Mouse (Mus musculus): ENCODE measurements around the gene Acot3.
A peak's percentile ranks its signal among the peaks of the same experiment; 100 is the strongest.
"Not testable (repeated sequence)": the region's sequence is repeated elsewhere in the genome, so short reads cannot be mapped to it uniquely, and the experiment has no call there.

The Acot3 gene

DNA sequence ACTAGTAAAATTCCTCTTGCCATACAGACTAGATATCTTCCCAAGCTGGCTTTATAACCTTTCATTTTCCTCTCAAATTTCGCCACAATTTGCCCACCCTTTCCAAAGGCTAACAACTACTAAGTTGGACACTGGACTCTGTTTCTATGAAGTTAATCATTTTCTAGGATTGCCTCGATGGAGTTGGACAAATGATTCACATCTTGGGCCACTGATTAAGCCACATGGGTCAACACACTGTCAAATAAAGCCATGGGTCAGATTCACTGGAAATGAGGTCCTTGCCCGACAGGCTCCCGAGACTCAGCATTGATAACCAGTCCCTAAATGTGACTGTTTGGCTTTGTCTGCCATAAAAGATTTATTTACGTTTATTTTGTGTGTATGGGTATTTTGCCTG, 9.7 kb upstream of the Acot3 start:
- DNase-seq (ENCODE audit: low read depth, low spot score): no peak

DNA sequence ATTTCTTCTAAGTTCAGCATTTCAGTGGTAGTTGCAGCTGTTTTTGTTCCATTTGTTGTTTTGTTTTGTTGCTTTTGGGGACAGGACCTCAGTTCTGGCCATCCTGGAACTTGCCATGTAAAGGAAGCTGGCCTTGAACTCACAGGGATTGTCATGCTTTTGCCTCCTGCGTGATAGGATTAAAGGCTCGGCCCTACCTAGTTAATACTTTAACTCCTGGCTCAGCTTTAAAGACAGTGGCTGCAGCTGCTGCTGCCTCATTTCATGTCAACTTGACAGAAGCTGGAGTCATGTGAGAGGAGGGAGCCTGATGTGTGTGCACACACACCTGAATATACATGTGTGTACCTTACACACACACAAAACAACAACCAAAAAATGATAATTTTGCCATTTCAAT, 7.9 kb upstream of the Acot3 start:
- no peak for DNase-seq (ENCODE audit: low read depth, low spot score)

DNA sequence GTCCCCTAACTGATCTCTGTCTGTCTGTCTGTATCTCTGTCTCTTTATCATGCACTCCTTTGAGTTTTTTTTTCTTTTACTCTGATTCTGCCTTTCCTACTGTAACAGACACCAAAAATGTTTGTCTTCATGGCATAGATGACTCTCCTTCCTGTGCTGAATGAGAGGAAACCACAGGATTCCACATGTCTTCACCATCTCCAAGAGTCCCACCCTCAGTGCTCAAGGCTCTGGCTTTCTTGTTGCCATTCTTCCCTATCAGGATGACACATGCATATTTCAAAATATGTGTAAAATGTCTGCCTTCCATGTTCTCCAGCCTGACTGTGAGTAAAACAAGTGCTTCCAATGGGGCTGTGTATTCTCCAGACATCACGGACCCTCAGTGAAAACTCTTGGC, 5.0 kb upstream of the Acot3 start:
- DNase-seq (ENCODE audit: low read depth, low spot score): no peak

DNA sequence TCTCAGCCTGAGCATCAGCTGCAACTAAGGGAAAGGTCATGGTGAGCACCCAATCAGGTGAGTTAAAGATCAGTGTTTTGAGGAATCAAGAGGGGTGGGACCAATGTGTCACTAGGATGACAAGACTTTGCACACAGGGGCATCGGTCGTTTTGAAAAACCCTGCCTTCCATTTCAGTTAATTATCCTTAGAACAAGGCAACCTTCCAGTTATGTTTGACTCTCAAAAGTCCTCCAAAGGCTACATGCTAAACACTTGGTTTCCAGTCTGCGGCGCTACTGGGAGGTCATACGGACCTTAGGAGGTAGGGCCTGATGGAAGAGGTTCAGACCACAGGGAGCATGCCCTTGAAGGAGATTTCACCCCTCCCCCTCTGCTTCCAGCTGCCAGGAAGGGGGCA, 1.2 kb upstream of the Acot3 start:
- not testable (repeated sequence) for DNase-seq (ENCODE audit: low read depth, low spot score)

DNA sequence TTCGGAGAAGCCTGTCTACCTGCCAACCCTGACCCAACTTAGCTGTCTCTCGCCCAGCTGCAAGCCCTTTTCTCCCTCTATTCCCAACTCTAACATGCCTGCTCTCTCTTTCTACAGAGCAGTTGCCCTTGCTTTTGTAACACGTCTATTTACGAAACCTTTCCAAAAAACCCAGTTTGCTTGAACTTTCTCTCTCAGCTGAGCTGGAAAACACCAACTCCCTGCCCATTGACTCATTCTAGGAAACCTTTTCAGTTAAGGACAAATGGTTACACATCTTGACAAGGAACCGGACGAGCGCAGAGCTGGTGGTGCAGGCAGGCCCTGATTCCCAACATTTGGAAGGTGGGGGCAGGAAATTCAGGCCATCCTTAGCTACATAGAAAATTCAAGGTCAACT, 665 bp downstream of the Acot3 start:
- no peak for DNase-seq (ENCODE audit: low read depth, low spot score)

DNA sequence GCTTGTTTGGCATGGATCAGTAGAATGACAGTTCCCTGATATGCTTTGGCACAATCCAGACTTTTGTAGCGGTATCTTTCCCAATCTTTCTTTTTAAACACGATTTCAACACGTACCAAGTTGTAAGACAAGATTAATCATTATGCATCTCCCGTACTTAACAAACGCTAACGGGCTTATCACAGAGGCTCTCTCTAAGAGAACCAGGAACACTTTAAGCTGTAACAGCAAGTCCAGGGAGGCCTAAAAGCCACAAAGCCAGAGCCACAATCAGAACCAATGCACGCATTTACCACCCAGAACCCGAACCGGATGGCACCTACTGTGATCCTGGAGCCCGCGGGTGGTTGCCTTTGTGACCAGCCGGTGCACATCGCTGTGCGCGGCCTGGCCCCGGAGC, 1.2 kb downstream of the Acot3 start:
- no peak for DNase-seq (ENCODE audit: low read depth, low spot score)

DNA sequence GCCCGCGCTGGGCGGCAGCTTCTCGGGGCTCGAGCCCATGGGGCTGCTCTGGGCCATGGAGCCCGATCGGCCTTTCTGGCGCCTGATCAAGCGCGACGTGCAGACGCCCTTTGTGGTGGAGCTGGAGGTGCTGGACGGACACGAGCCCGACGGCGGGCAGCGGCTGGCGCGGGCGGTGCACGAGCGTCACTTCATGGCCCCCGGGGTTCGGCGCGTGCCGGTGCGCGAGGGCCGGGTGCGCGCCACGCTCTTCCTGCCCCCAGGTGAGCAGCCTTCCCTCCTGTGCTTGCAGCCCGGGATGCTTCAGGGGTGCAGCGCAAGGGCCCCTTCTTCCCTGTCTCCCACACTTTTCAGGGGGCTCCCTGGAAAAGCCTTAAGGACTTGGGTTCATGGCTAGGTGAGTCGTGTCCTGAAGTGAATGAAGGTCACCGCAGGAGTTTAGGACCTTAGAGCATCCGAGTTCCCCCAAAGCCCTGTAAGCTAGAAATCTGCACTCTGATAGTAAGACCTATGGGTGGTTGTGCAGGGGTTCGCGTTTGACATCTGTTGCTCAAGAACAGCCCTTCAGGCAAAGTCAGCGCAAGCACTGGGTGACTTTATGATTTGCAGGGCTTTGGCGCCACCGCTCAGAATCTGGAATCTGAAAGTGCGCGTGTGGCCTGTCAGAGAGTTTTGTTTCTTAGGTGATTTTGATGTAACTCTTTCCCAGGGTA, 1.9 kb downstream of the Acot3 start:
- no peak for DNase-seq (ENCODE audit: low read depth, low spot score)

DNA sequence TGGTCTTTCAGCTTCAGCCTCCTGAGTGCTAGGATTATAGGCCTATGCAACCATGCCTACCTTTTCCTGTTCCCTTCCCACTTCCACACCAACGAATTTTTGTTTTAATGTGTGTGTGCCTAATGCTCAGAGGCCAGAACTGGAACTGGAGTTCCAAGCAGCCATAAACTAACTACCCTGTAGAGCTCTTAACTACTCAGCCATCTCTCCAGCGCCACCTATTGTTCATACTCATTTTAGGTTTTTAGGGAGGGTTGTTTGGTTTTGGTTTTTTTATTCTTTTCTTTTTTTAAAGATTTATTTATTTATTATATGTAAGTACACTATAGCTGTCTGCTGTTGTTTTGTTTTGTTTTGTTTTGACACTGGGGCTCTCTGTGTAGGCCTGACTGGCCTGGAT, 9.0 kb downstream of the Acot3 start:
- DNase-seq (ENCODE audit: low read depth, low spot score): peak; percentile 73

DNA sequence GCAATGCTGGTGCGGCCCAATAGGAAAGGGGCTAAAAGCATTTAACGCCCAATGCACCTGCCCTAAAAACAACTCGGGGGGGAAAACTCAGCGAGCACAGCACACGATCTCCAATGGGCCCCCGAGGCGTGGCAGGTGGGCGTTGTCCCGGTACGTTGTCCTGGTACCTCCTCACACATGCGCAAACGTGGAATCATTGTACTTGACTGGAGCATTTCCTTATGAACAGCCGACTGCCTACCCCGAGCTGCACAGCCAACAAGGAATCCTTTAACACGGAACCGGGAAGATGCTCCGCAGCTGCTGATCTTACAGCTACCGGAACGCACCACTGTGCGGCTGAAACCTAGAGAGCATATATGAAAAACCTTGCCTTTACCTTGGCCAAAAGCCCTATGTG, 10.4 kb downstream of the Acot3 start:
- DNase-seq (ENCODE audit: low read depth, low spot score): no peak

DNA sequence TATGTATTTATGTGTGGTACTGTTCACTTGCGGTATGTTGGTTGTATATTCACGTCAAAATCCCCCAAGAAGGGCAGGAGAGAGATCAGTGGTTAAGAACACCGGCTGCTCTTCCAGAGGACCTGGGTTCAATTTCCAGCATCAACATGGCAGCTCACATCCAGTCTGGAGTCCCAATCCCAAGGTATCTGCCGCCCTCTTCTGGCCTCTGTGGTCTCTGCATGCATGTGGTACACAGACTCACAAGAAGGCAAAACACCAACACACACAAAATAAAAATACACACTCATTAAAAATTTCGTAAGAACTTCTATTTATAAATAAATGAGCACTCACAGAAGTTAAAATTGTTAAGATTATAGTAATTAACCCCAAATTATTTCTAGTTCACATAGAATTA, 11.3 kb downstream of the Acot3 start:
- peak; percentile 41 for DNase-seq (ENCODE audit: low read depth, low spot score)

DNA sequence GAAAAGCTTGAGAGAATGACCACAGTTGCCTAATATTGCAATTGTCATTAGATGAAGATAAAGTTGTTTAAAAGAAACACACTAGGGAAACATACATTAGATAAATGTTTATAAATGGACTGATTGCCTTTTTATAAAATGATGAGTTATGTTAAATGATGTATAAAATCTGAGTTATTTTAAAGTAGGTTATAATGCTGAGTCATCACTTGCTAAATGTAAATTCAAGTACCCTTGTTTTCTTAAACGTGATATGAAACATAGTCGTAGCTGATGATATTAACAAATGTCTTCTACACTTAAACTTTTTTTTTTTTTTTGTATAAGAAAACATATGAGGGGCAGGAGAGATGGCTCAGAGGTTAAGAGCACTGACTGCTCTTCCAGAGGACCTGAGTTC, 11.9 kb downstream of the Acot3 start:
- no peak for DNase-seq (ENCODE audit: low read depth, low spot score)

DNA sequence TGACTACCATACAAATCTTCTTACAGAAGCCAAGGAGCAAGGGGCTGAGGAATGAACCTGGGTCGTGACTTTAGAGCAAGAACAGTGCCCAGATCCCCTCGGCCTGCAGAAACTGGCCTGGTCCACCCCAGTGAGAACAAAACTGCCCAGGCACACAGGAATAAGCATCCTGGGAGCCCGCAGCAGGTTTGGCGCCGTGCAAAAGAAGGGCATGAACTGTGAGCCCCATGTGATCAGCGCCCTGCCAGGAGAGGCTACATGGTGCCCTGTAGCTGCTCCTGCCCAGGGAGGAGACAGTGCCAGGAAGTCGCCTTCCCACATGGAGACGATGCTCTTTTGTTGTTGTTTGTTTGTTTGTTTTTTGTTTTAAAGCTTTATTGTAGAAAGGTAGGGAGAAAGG, 12.7 kb downstream of the Acot3 start:
- DNase-seq (ENCODE audit: low read depth, low spot score): peak; percentile 4

DNA sequence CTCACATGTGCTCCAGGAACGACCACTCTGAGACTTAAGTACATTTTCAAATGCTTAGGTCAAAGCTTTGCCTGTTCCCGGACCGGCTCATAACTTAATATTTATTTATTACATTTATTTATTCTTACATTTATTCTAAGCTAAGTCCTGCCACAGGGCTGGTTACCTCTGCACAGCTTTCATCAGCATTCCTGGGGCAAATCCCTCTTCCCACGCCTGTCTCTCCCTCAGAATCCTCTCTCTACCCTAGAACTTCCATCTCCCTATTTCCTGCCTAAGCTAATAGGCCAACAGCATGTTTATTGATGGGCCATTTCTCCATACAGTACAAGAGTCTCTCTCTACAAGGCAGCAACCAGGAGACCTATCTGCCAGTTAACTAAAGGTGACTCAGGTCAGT, 15.8 kb downstream of the Acot3 start:
- no peak for DNase-seq (ENCODE audit: low read depth, low spot score)

DNA sequence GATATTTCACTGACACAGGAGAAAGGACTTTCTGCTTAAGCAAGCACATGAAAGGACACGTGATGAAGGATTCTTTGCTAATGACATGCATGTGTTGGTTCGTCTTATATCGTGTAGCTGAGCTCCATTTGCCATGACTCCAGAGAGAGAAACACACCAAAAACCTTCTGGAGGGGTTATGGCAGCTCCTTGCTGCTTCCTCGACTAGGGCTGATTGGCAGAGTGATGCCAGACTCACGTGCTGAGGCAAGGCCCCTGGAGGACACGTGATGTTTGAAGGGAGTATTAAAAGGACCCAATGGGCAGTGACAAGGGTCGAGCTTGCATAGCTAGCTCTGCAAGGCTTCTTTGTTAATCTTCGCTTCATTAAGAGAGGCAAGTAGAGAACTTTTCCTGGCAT, 16.4 kb downstream of the Acot3 start:
- no peak for DNase-seq (ENCODE audit: low read depth, low spot score)

DNA sequence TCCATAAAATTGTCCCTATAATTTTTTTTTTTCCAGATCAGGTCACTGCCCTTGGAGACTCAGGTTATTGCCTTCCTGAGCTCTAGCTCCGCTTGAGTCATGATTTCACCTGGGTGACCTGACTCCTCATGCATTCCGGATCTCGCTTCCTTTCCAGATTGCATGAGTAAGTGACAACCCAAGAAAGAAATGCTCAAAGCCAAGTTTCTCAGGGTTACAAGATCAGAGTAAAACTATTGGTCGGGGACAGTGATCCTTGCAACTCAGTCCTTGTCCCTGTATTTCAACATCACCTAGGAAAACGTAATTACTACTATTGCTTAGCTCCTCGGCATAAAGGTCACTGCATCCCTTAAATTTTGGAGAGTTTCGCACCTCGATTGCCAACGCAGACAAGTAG, 17.0 kb downstream of the Acot3 start, which contains the start of gene Acot5:
TSS of gene Acot5 (plus strand) at position 340 of the 400 bp plus-strand sequence.
- no peak for DNase-seq (ENCODE audit: low read depth, low spot score)

DNA sequence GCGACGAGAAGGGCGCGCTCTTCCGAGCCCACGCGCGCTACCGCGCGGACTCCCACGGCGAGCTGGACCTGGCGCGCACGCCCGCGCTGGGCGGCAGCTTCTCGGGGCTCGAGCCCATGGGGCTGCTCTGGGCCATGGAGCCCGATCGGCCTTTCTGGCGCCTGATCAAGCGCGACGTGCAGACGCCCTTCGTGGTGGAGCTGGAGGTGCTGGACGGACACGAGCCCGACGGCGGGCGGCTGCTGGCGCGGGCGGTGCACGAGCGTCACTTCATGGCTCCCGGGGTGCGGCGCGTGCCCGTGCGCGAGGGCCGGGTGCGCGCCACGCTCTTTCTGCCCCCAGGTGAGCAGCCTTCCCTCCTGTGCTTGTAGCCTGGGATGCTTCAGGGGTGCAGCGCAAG, 17.6 kb downstream of the Acot3 start:
- DNase-seq (ENCODE audit: low read depth, low spot score): not testable (repeated sequence)

DNA sequence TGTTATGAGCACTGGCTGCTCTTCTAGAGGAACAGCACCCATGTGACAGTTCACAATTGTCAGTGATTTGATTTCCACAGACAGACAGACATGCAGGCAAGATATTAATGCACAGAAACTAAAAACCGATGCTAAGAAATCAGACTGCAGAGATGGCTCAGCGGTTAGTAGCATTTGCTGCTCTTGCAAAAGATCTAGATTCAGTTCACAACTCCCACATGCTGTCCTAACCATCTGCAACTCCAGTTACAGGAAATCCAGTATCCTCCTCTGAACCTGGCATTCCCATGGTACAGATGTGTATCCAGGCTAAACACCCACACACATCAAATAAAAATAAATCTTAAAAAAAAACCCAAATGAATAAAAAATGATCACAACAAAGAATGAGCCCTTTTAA, 19.8 kb downstream of the Acot3 start:
- DNase-seq (ENCODE audit: low read depth, low spot score): no peak

DNA sequence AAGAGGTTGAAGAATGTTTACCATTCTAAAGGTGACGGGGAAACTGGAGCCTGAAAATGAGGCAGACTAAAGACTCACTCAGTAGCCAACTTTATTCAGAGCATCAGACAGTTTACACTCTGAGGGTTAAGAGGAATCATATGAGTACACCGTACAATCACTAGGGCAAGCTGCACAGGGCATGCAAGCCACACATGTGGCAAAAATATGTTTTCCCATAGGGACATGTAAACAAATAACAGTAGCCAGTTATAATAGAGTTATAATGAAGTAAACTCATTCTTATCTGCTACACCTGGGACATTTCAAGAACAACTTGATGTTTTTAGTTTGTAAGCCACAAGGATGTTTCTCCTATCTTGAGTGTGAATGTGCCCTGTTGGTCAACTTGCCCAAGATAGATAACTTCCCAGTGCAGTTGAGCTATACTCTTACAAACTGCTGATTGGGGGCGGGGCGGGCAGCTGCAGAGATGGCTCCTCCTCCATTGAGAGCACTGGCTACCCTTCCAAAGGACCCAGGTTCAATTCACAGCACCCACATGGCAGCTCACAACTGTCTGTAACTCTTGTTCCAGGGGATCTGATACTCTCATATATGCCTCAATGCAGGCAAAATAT, 25.5 kb downstream of the Acot3 start:
- no peak for DNase-seq (ENCODE audit: low read depth, low spot score)

DNA sequence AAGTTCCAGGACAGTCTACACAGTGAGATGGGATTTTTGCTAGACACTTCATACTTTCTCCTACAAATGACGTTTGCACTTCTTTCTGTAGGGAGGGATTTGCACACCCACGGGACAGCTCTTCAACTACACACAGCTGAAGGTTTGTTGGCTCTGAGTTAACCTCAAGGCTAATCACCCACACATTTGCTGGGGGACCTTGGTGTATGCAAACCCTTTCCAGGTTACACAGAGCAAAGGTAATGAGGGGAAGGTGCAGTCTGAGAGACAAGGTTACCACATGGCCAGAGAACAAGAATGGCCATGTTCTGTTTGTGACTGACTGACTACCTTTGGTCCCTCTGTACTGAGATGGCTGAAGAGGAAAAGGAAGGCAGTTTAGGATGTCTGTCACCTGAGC, 31.9 kb downstream of the Acot3 start:
- no peak for DNase-seq (ENCODE audit: low read depth, low spot score)

DNA sequence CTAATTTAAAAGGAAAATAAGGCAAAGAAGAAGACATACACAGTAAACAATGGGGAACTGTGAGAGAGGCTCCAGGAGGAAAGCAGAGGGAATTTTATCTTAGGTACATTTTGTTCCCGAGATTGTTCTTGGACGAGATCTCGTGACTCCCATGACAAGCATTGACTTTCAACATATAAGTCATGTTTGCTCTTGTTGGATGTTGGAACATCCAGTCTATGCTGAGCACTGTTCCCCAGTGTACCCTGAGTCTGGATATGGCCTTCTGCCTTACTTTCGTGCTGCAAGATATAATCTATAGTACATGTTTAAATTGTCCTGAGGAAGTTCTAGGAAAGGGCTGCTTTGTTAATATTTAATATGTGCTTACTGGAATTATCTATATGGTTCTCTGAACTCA, 32.6 kb downstream of the Acot3 start:
- no peak for DNase-seq (ENCODE audit: low read depth, low spot score)

DNA sequence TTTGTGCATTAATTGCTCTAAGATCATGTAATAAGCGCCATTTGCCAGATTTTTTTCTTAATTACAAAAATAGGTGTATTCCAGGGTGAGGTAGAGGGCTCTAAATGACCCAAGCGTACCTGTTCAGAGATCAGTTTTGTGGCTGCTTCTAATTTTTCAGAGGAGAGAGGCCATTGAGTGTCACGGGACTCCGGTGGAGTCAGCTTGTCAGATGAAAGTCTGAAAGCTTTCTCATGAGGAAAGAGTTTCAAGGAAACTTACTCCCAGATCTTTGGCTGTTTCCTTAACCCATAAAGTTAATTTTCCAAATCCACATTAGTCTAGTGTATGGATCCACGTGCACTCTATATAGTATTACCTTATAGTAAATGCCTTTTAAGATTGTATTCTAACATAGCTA, 42.7 kb downstream of the Acot3 start:
- not testable (repeated sequence) for DNase-seq (ENCODE audit: low read depth, low spot score)

DNA sequence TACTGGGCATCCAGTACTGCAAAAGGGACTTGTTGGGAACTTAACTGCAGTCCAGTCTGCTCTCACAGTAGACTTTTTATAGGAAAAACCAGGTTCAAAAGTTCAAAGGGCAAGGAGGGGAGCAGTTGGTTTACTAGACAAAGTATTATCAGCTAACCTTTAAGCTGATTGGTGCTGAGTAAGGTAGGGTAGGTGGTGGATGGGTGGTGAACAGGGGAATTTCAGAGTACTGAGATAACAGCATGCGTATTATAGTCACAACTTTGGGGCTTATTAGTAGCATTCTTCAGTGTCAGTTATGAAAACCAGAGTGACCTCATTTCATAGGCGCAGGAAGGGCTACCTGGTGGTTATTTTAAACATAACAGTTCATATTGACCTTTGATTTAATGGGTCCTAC, 47.7 kb downstream of the Acot3 start:
- peak; percentile 30 for DNase-seq (ENCODE audit: low read depth, low spot score)

DNA sequence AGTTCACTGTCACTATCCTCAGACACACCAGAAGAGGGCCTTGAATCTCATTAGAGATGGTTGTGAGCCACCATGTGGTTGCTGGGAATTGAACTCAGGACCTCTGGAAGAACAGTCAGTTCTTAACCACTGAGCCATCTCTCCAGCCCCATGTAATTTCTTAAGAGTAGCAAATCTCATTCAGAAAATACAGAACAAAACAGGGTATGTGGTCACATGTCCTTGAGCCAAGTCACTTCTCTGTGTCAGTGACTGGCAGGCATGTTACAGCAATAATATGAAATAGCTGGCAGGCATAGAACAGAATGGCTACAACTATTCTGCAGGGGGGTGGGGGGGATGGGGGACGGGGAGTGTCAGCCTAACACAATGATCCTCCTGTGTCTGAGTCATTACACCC, 48.1 kb downstream of the Acot3 start:
- no peak for DNase-seq (ENCODE audit: low read depth, low spot score)
